Mouse (Mus musculus) intestine, embryonic 14.5 days (tissue): Measurements from ENCODE around the gene Slc35e3. TPM values are rescaled to one million over a fixed set of nuclear protein-coding genes. Genes with fewer than 3 reads are reported as not detected.
A peak's percentile ranks its signal among the peaks of the same experiment; 100 is the strongest.
"Not testable (repeated sequence)": the region's sequence is repeated elsewhere in the genome, so short reads cannot be mapped to it uniquely, and the experiment has no call there.

Source experiments
- ATAC-seq: fragments of 200-750 bp; cut with Nextera tagmentation; replicated peaks from 2 replicates; pipeline ENCODE4 v1.8.0; 2017; ENCODE audit warnings: low read depth, moderate number of reproducible peaks, moderate TSS enrichment, moderate library complexity; ENCODE audit not compliant: low FRiP score, low TSS enrichment
- DNase-seq: peaks from one replicate; pipeline ENCODE4 v3.0.0-alpha.2; 2018; ENCODE audit warnings: low spot score
- H3K27ac ChIP-seq: fragments of 300-500 bp; sonication (generic); 2 replicates; pipeline ENCODE4 v1.5.1; 2014; ENCODE audit warnings: low read depth, mild to moderate bottlenecking, control low read depth
- H3K27me3 ChIP-seq: fragments of 300-500 bp; sonication (generic); replicated peaks from 2 replicates; pipeline ENCODE4 v1.6.1; 2014; ENCODE audit warnings: low read length, control low read depth; ENCODE audit not compliant: control insufficient read depth, insufficient read depth
- H3K36me3 ChIP-seq: fragments of 300-500 bp; sonication (generic); 2 replicates; pipeline ENCODE4 v1.6.1; 2014; ENCODE audit warnings: low read length, control low read depth; ENCODE audit not compliant: control insufficient read depth, insufficient read depth
- H3K4me1 ChIP-seq: fragments of 300-500 bp; sonication (generic); replicated peaks from 2 replicates; pipeline ENCODE4 v1.6.1; 2014; ENCODE audit warnings: low read length, control low read depth, mixed read lengths; ENCODE audit not compliant: control insufficient read depth, insufficient read depth
- H3K4me2 ChIP-seq: fragments of 300-500 bp; sonication (generic); 2 replicates; pipeline ENCODE4 v1.6.1; 2014; ENCODE audit warnings: low read length
- H3K4me3 ChIP-seq: fragments of 300-500 bp; sonication (generic); 2 replicates; pipeline ENCODE4 v1.5.1; 2014; ENCODE audit warnings: low read depth, low read length, control low read depth, mixed read lengths
- H3K9ac ChIP-seq: fragments of 300-500 bp; sonication (generic); 2 replicates; pipeline ENCODE4 v1.6.1; 2014; ENCODE audit warnings: mild to moderate bottlenecking, low read length
- H3K9me3 ChIP-seq: fragments of 300-500 bp; sonication (generic); 2 replicates; pipeline ENCODE4 v1.6.1; 2016; ENCODE audit warnings: low read length, control low read depth; ENCODE audit not compliant: control insufficient read depth
- WGBS: fragments of 180-500 bp; shearing (Covaris S2); extraction: QIAGEN DNeasy Blood & Tissue Kit; methylation state at CpG from one replicate; pipeline ENCODE4 v1.1.7; 2014; 5-methylcytosine and 5-hydroxymethylcytosine counted together
- polyA plus RNA-seq: library from polyadenylated mRNA; unstranded; fragments of >200 nt; fragmentation: Nextera tagmentation; extraction: Ambion mirVana; gene quantifications from 2 replicates; pipeline ENCODE4 v1.2.1, GENCODE M21; 2014

Slc35e3 gene
- polyA plus RNA-seq, 1 experiment from 2014 or later: 10.8 TPM

DNA sequence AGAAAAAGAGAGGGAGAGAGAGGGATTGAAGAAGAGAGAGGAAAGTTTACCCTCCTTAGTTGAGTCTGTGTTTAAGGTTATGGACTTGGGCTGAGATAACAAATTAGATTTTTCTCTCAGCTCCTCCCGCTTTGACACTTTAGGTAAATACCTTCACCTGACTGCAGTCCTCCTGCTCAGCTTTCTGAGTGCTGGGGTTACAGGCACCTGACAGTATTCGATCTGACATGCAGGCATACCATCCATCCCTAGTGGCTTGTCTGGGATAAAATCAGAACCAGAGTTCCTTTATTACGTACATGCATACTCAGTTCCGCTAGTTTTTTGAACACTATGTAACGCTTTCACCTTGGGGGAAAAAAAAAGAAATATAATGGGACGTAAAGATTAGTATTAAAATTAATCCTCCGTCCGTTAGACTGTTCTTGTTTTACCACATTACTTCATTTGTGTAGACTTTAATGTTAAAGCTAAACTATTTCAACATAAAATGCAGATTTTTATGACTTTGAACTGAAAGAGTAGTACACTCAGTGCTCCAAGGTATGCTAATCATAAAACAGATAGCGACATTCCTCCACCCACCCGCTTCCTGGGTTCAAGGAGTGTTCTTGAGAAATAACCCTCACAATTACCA is 3.0 kb upstream of the Slc35e3 start:
- H3K36me3 ChIP-seq: peaks cover 39% of the 10 kb centered on the region
- H3K27ac ChIP-seq: no peak overlapping the region
- H3K4me3 ChIP-seq: no peak overlapping the region
- H3K9ac ChIP-seq: no peak overlapping the region
- H3K4me1 ChIP-seq: peaks cover 3% of the 10 kb centered on the region; the same call in 1 of the 2 replicates
- no peak for DNase-seq
- H3K9me3 ChIP-seq: 0 out of 2 replicates have a peak, but pooled peaks cover 2% of the 10 kb centered on the region
- ATAC-seq: no peak
- 97% methylated on average over 10 of the region's 10 CpGs for WGBS
- no peak overlapping the region for H3K4me2 ChIP-seq
- H3K27me3 ChIP-seq: no peaks in the 10 kb centered on the region

DNA sequence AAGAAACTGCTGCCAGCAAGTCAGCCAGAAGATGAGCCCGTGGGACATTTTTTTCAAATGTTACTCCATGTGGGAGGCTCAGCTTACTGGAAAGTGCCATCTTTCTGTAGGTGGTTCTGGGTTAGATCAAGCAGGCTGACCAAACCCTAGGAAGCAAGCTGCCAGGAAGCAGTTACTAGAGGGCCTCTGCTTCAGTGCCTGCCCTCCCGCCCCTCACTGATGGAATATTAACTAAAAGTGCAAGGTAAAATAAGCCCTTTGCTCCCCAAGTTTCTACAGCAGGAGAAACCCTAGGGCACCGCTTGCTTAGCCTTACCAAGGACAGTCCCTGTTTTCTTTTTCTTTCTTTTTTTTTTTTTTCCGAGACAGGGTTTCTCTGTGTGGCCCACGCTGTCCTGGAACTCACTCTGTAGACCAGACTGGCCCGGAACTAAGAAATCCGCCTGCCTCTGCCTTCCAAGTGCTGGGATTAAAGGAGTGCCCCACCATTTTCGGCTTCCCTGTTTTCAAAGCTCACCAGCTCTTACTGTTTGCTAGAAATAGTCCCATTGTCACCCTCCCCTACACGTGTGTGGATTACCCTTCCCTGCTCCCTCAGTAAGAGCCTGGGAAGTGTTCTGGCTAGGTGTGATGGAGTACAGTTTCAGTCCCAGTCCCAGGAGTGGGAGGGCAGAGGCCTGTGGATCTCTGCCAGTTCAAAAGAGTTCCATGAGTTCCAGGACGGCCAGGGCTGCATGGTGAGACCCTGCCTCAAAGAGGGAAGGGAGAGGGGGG is 2.3 kb upstream of the Slc35e3 start:
- H3K4me1 ChIP-seq: peaks cover 3% of the 10 kb centered on the region; the same call in 1 of the 2 replicates
- H3K4me3 ChIP-seq: no peak overlapping the region
- 0 out of 2 replicates have a peak, but pooled peaks cover 2% of the 10 kb centered on the region for H3K9me3 ChIP-seq
- no peak overlapping the region for H3K9ac ChIP-seq
- no peak overlapping the region for H3K4me2 ChIP-seq
- H3K27me3 ChIP-seq: no peaks in the 10 kb centered on the region
- DNase-seq (no peak), ATAC-seq (no peak)
- peaks cover 39% of the 10 kb centered on the region for H3K36me3 ChIP-seq
- H3K27ac ChIP-seq: no peak overlapping the region
- WGBS: 86% methylated on average over 10 of the region's 10 CpGs

DNA sequence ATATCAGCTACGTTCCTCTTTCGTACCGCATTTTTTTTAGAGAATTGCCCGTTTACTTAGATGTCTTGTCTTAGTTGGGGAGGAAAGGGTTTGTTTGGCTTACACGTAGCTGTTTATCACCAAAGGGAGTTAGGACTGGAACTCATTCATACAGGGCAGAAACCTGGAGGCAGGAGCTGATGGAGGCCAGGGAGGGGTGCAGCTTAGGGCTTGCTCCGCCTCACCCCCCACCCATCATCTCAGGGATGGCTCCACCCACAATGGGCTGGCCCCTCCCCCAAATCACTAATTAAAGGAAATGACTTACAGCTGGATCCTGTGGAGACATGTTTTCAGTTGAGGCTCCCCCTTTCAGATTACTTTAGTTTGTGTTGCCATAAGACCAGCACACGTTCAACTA is 1.5 kb upstream of the Slc35e3 start:
- H3K4me3 ChIP-seq: no peak overlapping the region
- 91% methylated on average over 7 of the region's 7 CpGs for WGBS
- H3K4me2 ChIP-seq: no peak overlapping the region
- no peak overlapping the region for H3K27ac ChIP-seq
- H3K9me3 ChIP-seq: 0 out of 2 replicates have a peak, but pooled peaks cover 2% of the 10 kb centered on the region
- H3K9ac ChIP-seq: no peak overlapping the region
- ATAC-seq (no peak), DNase-seq (no peak)
- peaks cover 34% of the 10 kb centered on the region for H3K36me3 ChIP-seq
- H3K27me3 ChIP-seq: no peaks in the 10 kb centered on the region
- H3K4me1 ChIP-seq: peaks cover 3% of the 10 kb centered on the region; the same call in 1 of the 2 replicates

DNA sequence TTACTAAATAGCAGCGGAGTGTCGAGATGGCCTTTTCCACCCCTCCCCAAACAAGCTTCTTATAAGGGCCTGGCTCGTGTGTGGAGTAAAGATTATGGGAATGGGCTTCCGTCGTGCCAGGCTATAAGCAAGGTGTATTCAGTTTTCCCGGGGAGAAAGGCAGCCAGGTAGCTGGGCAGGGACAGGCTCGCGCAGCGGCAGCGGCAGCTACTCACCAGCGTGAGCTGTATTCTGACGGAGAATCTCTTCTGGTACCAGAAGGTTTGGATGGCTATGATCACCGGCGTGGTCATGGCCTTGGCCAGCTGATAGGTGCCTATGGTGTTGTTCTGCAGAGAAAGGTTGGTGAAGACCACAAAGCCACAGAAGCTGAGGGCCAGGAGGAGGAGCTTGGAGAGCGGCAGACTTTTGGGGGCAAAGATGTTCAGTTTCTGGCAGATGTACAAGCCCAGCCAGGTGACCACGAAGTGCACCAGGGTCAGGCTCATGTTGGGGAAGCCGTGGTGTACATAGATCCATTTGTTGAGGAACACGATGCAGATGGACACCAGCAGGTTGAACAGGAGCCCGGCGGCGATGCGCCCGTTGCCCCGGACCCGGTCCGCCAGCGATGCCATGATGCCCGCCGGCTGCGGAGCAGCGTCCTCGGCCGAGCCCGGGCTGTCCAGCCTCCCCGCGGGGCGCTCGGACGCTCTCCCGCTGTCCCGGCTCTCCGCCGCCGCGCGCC is 432 bp downstream of the Slc35e3 start:
- peak; percentile 20; the same call in 1 of the 2 replicates for ATAC-seq
- Histone ChIP-seq H3K4me3 (peak overlapping the region; percentile 57), H3K36me3 (peaks cover 20% of the 10 kb centered on the region), H3K27ac (peak overlapping the region; percentile 34; the same call in 1 of the 2 replicates), H3K9ac (peak overlapping the region; percentile 53), H3K4me2 (peak overlapping the region; percentile 87)
- peak; percentile 69 for DNase-seq
- H3K27me3 ChIP-seq, H3K9me3 ChIP-seq, H3K4me1 ChIP-seq: not testable (repeated sequence)
- 2% methylated on average over 14 of the region's 46 CpGs for WGBS

DNA sequence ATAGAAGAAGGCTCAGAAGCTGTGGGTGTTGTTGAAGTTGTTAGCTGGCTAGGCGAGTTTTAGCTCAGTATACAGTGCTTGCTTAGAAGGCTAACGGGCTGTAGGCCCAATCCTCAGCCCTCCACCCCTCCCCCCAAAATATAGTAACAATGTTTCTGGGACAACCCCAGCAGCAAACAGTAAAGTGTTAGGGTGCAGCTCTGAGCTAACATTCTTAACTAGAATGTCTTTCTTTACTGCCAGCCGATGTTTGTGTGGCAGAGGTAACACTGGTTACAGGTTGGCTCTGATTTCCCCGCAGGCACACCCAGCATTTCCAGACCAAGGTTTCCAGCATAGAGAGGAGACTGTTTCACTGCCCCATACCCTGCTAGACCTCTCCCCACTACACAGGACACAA is 2.2 kb downstream of the Slc35e3 start:
- Histone ChIP-seq H3K27me3 (no peaks in the 10 kb centered on the region), H3K36me3 (peaks cover 20% of the 10 kb centered on the region), H3K4me3 (no peak overlapping the region), H3K9me3 (0 out of 2 replicates have a peak, but pooled peaks cover 2% of the 10 kb centered on the region), H3K4me1 (peaks cover 3% of the 10 kb centered on the region; the same call in 1 of the 2 replicates), H3K9ac (no peak overlapping the region), H3K27ac (no peak overlapping the region), H3K4me2 (no peak overlapping the region)
- no peak for ATAC-seq
- WGBS: 74% methylated on average over 4 of the region's 4 CpGs
- no peak for DNase-seq

DNA sequence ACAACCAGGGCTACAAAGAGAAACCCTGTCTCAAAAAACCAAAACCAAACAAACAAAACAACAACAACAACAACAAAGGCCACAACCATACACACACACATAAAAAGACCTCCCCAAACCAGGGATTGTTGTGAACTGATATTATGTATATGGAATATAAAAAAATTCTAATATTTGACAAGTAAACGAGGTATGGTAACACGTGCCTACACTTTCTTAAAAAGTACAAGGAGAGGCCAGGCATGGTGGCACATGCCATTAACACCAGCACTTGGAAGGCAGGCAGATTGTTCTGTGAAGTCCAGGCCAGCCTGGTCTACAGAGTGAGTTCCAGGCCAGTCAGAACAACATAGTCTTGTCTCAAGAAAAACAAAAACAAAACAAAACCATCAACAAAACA is 3.0 kb downstream of the Slc35e3 start:
- ATAC-seq (no peak), DNase-seq (no peak)
- Histone ChIP-seq H3K27ac (no peak overlapping the region), H3K9ac (no peak overlapping the region), H3K4me2 (no peak overlapping the region), H3K9me3 (0 out of 2 replicates have a peak, but pooled peaks cover 2% of the 10 kb centered on the region), H3K4me1 (peaks cover 3% of the 10 kb centered on the region; the same call in 1 of the 2 replicates), H3K4me3 (no peak overlapping the region), H3K36me3 (peaks cover 22% of the 10 kb centered on the region), H3K27me3 (no peaks in the 10 kb centered on the region)
- WGBS: 94% methylated on average over 2 of the region's 2 CpGs

DNA sequence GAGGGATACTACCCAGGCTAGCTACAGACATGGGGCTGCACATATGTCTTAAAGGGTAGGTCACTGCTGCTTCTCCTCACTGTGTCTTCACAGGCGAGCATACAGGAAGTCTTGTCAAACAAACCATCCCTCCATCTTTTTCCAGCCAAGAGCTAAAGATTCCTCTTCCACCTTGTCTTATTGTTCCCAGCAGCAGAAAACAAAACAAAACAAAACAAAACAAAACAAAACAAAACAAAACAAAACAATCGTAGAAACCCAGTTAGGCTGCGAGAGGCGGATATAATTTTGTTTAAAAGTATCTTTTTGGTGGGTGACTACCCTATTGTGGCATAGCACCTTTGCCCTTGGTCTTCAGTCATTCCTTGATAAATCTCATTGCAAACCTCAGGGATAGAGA is 3.5 kb downstream of the Slc35e3 start:
- no peak overlapping the region for H3K9ac ChIP-seq
- H3K4me2 ChIP-seq: no peak overlapping the region
- no peak for ATAC-seq
- DNase-seq: no peak
- H3K9me3 ChIP-seq: 0 out of 2 replicates have a peak, but pooled peaks cover under 1% of the 10 kb centered on the region
- H3K27ac ChIP-seq: no peak overlapping the region
- H3K27me3 ChIP-seq: no peaks in the 10 kb centered on the region
- peaks cover 3% of the 10 kb centered on the region; the same call in 1 of the 2 replicates for H3K4me1 ChIP-seq
- H3K36me3 ChIP-seq: peaks cover 26% of the 10 kb centered on the region
- WGBS: 86% methylated on average over 4 of the region's 4 CpGs
- H3K4me3 ChIP-seq: no peak overlapping the region

DNA sequence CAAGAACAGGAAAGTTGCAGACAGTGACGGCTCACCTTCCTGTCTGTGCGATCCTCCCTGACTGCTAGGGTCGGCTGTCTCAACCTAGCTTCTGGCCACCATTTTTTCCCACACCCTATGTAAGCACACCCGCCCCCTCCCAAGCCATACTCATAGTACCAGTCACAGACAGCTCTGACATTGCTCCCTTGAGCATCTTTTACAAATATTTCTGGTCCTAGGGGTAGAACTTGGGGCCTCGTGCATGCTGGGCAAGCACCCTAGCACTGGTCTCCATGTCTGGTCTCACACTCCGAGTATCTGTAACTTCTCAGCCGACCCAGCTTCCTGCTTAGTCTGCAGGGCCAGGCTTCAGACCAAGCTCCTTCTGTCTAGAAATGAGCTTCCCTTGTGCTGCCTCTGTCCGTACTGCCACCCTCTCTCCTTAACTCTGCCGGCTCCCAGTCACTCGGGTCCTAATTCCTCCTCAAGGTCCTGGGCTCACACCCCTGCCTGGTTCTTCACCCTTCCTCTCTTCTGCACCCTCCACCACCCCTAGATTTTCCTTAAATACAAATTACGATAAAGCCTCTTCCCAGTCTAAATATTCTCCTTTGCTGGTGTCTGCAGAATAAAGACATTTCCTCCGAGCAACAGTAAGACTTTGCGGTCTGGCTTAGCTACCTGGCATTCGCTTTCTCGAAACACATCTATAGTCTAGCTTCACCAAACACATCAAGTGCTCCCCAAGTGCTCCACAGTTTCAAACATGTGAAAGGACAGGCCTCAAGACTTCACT is 4.3 kb downstream of the Slc35e3 start:
- 82% methylated on average over 15 of the region's 15 CpGs for WGBS
- H3K4me3 ChIP-seq: no peak overlapping the region
- peaks cover 3% of the 10 kb centered on the region; the same call in 1 of the 2 replicates for H3K4me1 ChIP-seq
- H3K27ac ChIP-seq: no peak overlapping the region
- peaks cover 33% of the 10 kb centered on the region for H3K36me3 ChIP-seq
- no peaks in the 10 kb centered on the region for H3K27me3 ChIP-seq
- no peak overlapping the region for H3K9ac ChIP-seq
- no peak overlapping the region for H3K4me2 ChIP-seq
- no peaks in the 10 kb centered on the region for H3K9me3 ChIP-seq
- ATAC-seq: no peak
- no peak for DNase-seq
